Mouse (Mus musculus) layer of hippocampus, postnatal 36 days (tissue): Measurements from ENCODE around the gene Spock1. TPM values are rescaled to one million over a fixed set of nuclear protein-coding genes. Genes with fewer than 3 reads are reported as not detected.
A peak's percentile ranks its signal among the peaks of the same experiment; 100 is the strongest.

Source experiments
- DNase-seq, 2 experiments: peaks; one replicate each; pipeline ENCODE4 v3.0.0; 2022
- total RNA-seq, 2 experiments: library from RNA; stranded (reverse); gene quantifications; 2 replicates each; pipeline ENCODE4 v1.2.3; 2021

The Spock1 gene
- total RNA-seq, 2 experiments from 2014 or later: 180 to 222 TPM

- DNase-seq: peak; percentile 34 to 41
These were observed 319.4 kb downstream of the Spock1 start for GRCm38 (mm10) chr13:57588558-57589273.

DNA sequence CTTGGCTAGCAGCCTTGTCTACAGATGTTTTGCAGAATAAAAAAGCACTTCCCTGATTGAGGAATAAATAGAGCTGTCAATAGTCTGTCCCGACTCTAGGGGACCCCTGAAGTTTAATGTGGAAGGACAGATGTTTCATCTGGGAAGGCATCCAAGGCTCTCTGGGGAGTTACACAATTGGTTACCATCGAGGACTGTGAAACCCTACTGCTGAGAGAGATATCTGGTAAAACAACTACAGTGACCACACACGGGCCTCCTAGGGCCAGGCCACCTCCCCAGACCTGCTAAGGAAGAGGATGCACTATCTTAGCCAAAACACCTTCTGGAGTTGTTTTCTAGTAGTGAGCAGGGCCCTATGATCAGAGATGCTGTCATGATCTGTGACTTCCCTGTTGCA is 323.0 kb downstream of the Spock1 start:
- DNase-seq: no peak

DNA sequence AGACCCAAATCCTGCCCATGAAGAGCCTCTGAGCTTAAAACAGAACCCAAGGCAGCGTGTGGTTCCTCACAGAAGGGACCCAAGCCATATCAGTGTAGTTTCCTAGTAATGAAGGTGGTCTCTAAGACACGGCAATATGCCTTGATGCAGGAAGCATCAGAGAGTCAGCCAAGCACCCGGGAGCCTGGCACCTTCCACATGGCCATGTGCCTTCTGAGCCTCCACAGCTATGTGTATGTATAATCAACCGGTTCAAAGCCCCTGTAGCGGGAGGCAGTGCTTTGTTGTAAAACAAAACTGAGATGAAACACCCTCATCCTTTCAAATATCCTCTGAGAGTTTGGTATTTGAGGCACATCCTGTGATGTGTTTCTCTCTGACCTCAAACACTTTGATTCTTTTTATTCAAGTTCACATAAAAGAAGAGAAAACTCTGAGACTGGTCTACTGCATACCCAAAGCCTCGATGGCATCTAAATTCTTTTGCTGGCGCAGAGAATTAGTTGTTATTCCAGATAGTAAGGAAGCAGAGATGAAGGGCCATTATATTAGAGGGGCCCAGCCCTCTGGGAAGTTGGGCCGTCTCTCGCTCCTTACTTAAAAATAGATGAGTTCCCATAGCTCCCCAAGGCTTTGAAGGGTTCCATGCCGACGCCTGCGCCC is 325.7 kb downstream of the Spock1 start:
- DNase-seq: no peak

GRCm38 (mm10) chr13:57577541-57578244 is 330.4 kb downstream of the Spock1 start:
- no peak for DNase-seq

DNA sequence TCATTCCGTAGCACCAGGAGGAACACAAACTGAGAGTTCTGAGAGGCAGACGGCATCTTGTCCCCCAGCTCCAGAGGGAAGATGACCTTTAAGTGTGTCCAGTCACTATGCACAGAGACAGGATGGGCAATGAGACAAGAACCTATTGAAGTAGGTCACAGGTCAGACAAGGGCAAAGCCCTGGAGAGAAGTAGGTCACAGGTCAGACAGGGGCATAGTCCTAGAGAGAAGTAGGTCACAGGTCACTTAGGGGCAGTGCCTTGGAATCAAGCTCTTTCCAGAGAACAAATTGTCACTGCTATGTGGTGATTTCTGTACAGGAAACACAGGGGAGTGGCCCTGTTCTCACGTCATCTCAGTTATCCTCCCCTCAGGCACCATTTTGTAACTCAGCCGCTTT is 334.6 kb downstream of the Spock1 start:
- no peak for DNase-seq

DNA sequence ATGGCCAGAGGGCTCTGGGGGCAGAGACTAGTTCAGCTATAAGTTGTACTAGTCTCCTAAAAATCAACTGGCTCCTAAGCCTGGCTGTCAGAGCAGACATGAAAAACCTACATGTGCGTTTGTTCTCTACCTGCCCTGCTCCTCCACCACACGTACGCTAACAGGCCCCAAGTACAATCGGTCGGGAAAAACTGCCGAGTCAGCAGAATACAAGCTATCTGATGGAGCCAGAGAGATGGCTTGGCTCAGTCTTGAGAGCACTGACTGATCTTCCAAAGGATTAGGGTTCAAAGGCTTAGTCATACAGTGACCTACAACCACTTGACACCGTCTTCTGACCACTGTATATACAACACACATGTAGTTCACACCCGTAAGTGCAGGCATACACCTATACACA is 339.7 kb downstream of the Spock1 start:
- no peak for DNase-seq

DNA sequence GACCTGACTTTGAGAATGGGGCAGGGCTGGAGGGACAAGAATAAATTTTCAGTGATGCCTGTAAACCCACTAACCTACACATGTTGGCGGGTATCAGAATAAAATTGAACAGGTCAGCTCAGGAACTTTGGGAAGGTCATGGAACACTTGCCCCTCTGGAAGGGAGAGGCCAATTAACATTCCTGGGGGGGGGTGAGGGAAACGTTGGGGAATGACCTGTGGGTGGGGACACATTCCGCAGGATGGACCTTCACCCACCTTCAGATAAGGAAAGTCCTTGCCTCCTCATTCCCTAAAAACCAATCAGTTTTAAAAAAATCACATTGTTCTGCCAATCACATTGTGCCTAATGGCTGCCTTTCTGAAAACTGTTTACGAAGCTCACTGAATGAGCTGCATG is 352.9 kb downstream of the Spock1 start:
- DNase-seq: no peak

DNA sequence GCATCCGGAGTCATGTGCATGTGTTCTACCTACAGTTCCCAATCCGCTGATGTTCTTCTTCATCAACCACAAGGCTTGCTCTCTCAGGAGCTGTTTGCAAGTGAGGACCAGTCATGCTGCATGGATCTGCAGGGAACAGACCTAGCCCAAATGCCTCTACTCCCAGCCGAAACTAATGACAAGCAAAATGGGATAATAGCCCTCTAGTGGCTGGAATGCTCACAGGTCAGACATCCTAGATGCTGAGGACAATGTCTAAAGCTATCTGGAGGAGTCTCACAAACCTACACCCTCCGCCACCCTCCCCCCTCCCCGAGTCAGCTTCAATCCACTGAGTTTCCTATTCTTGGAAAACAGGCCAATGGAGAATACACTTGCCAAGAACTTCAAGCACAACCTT is 358.4 kb downstream of the Spock1 start:
- DNase-seq: no peak

GRCm38 (mm10) chr13:57536988-57537547 is 371.1 kb downstream of the Spock1 start:
- no peak for DNase-seq

DNA sequence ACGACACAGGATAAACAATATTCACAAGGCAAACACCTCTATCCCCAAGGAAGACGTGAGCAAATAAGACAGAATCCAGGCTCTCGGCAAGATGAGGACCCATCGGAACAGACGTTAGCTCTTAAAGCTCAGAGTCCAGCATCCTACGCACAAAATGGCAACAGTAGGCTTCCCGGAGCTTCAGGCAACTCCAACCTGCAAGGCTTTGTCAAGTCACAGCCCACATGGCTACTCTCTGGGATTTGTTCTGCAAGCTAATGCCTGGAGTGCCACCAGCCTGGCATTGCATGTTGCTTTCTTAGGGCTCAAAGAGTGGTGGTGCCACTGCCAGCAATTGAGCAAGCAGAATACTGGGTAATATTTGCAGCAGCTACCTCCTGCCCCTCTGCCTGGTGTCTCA is 373.8 kb downstream of the Spock1 start:
- DNase-seq: no peak

- no peak for DNase-seq
These were observed 382.2 kb downstream of the Spock1 start for GRCm38 (mm10) chr13:57525946-57526345.

DNA sequence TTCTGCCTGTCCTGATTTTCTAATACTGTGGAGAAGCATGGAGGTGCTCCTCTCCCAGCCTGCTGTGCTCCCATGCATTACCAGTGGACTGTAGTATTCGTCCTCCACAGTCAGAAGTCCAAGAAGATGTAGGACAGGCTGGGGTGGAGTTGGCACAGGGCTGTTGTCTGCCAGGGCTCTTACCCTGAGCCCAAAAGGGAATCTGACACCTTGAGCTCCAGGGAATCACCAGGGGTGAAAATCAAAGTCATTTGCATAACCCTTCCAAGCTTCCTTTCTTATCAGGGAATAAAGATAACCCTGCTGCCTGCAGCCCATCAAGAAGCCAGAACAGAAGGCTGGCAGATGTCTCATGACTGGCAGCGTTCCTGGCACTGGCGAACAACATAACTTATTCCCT is 383.6 kb downstream of the Spock1 start:
- no peak for DNase-seq

- DNase-seq: no peak
These were observed 384.8 kb downstream of the Spock1 start for GRCm38 (mm10) chr13:57523366-57523765.

GRCm38 (mm10) chr13:57522319-57522718 is 385.8 kb downstream of the Spock1 start:
- DNase-seq: no peak

GRCm38 (mm10) chr13:57521152-57521551 is 387.0 kb downstream of the Spock1 start:
- no peak for DNase-seq

DNA sequence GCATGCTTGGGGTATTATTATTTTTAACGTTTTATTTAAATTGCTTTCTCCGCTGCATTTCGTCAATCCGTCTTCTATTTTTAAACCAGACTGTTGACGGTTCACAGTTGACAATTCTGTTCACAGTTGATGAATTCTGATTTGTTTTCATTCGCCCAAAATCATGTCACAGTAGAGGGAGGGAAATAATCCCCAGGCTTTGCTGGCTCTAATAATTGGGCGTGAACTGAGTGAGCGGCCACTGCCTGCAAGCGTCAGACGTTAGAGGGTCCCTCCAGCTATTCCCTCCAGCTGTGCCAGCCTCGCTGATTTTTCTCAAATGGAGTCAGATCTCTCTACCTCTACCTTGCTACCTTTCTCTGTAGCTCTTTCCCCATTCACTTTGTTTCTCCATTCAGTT is 388.3 kb downstream of the Spock1 start:
- DNase-seq: no peak

DNA sequence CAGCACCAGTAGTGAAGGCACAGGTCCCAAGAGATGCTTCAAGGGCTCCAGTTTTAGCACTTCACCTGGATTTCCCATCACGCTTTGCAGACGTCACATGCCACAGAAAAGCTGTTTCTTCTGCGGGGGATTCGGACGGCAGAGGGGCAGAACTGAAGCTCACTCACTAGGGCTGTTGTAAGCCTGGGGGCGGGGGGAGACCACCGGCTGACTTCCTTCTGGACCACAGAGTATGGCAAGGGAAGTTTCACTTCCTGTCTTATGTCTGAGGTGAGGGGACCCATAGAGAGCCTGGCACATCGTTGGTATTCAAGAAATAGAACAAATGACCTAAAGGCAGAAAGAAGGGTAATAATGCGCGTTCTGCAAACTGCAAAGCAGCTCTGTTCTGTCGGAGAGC is 392.4 kb downstream of the Spock1 start:
- no peak for DNase-seq

DNA sequence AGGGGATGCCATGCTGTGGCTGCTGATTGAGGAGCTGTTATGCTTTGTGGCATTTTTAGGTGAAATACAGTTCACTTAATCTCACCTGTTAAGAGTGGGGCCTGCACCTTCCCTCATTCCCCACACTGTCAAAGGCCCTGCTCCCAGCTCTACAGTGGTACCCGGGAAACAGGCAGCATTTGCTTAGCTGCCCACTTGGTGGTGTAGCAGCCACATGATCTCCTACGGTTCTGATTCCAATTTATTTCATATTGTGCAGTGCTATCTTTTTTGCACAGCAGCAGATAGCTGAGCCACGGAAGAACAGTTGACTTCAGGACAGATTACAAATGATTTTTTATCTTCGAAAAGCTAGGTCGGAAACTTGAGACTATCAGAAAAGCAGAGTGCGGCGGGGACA is 406.6 kb downstream of the Spock1 start:
- peak in 1 of 2 experiments; percentile 17 for DNase-seq

DNA sequence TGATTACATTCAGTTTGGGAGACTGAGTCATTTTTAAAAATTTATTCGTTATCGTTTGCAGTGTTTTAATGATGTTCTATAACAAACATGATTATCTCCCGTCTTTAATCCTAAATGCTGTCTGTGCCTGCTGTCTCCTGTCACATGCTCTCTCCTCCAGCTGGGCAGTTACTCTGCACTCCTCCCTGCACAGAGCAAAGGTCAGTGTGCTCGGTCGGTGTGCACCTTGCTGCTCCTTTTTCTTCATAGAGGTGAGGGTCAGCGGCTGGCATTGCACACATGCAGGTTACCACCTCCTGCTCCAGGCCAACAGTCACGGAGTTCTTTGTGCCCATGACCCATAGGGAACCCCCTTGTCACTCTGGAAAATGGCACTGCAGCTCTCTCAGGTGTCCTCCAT is 411.4 kb downstream of the Spock1 start:
- DNase-seq: no peak

- DNase-seq: no peak
These were observed 413.3 kb downstream of the Spock1 start for GRCm38 (mm10) chr13:57494838-57495237.

- DNase-seq: peak in 1 of 2 experiments; percentile 11
These were observed 419.2 kb downstream of the Spock1 start for GRCm38 (mm10) chr13:57488926-57489325.

GRCm38 (mm10) chr13:57484426-57485168 is 423.5 kb downstream of the Spock1 start:
- no peak for DNase-seq

GRCm38 (mm10) chr13:57476700-57477099 is 431.4 kb downstream of the Spock1 start:
- DNase-seq: peak; percentile 30 to 39
